Mouse (Mus musculus) heart, adult 2 months (tissue): ENCODE results near the gene Crot.

Experiments used
- CTCF ChIP-seq: fragments of 200-600 bp; IDR thresholded peaks from 2 replicates; pipeline ENCODE4 v1.8.1; 2022; ENCODE audit warnings: antibody characterized with exemption, mild to moderate bottlenecking, moderate library complexity
- EP300 ChIP-seq: fragments of 200-500 bp; IDR thresholded peaks from 2 replicates; pipeline ENCODE4 v1.6.1; 2011; ENCODE audit warnings: low read depth, low read length, control low read depth; ENCODE audit not compliant: insufficient read depth
- POLR2A ChIP-seq: fragments of 200-500 bp; IDR thresholded peaks from 2 replicates; pipeline ENCODE4 v1.6.1; 2011; ENCODE audit warnings: mild to moderate bottlenecking, low read depth, low read length, control low read depth; ENCODE audit not compliant: insufficient read depth

GRCm38 (mm10) chr5:9043582-9044267, 46.6 kb upstream of the Crot start:
- TF ChIP-seq POLR2A (no peak), CTCF (no peak), EP300 (no peak)
